Mouse (Mus musculus): Measurements from ENCODE around the gene Prr11. TPM values are rescaled to one million over a fixed set of nuclear protein-coding genes. Genes with fewer than 3 reads are reported as not detected.

Gene Prr11
- polyA plus RNA-seq (2012): 0.64 and 1.0 TPM in 2 replicates

- TF ChIP-seq GATA1 (IDR thresholded peaks at IDR 0.05; ENCODE audit: low read length): no peak
Observed at GRCm38 (mm10) chr11:87108409-87108754, at the start of gene Prr11. Prr11 (minus strand) TSS chr11:87108708.

- no peak for TF ChIP-seq GATA1 (IDR thresholded peaks at IDR 0.05; ENCODE audit: low read length)
Observed at GRCm38 (mm10) chr11:87158012-87158411, 49.5 kb upstream of the Prr11 start.

GRCm38 (mm10) chr11:87136233-87136632 is 27.7 kb upstream of the Prr11 start:
- no peak for TF ChIP-seq GATA1 (IDR thresholded peaks at IDR 0.05; ENCODE audit: low read length)

- TF ChIP-seq GATA1 (IDR thresholded peaks at IDR 0.05; ENCODE audit: low read length): no peak
Observed at GRCm38 (mm10) chr11:87126824-87127816, 18.6 kb upstream of the Prr11 start, which contains the start of gene Trim37. Trim37 (plus strand) TSS chr11:87127077.

- no peak for TF ChIP-seq GATA1 (IDR thresholded peaks at IDR 0.05; ENCODE audit: low read length)
Observed at GRCm38 (mm10) chr11:87126281-87126823, 17.8 kb upstream of the Prr11 start.

- TF ChIP-seq GATA1 (IDR thresholded peaks at IDR 0.05; ENCODE audit: low read length): no peak
Observed at GRCm38 (mm10) chr11:87125562-87125961, 17.1 kb upstream of the Prr11 start.

- TF ChIP-seq GATA1 (IDR thresholded peaks at IDR 0.05; ENCODE audit: low read length): no peak
Observed at GRCm38 (mm10) chr11:87121864-87122263, 13.4 kb upstream of the Prr11 start.

- no peak for TF ChIP-seq GATA1 (IDR thresholded peaks at IDR 0.05; ENCODE audit: low read length)
Observed at GRCm38 (mm10) chr11:87110172-87110909, 1.8 kb upstream of the Prr11 start.

GRCm38 (mm10) chr11:87109519-87110171 is 1.1 kb upstream of the Prr11 start:
- TF ChIP-seq GATA1 (IDR thresholded peaks at IDR 0.05; ENCODE audit: low read length): no peak

GRCm38 (mm10) chr11:87108755-87109518 is 429 bp upstream of the Prr11 start, which contains the start of gene Ska2:
Ska2 (plus strand) TSS chr11:87109234.
- no peak for TF ChIP-seq GATA1 (IDR thresholded peaks at IDR 0.05; ENCODE audit: low read length)

- no peak for TF ChIP-seq GATA1 (IDR thresholded peaks at IDR 0.05; ENCODE audit: low read length)
Observed at GRCm38 (mm10) chr11:87087142-87087541, 21.4 kb downstream of the Prr11 start.

GRCm38 (mm10) chr11:87086290-87086984 is 22.1 kb downstream of the Prr11 start, which contains the start of gene Smg8:
Smg8 (minus strand) TSS chr11:87086774.
- TF ChIP-seq GATA1 (IDR thresholded peaks at IDR 0.05; ENCODE audit: low read length): no peak

GRCm38 (mm10) chr11:87085461-87085860 is 23.0 kb downstream of the Prr11 start:
- no peak for TF ChIP-seq GATA1 (IDR thresholded peaks at IDR 0.05; ENCODE audit: low read length)

GRCm38 (mm10) chr11:87083712-87084111 is 24.8 kb downstream of the Prr11 start:
- TF ChIP-seq GATA1 (IDR thresholded peaks at IDR 0.05; ENCODE audit: low read length): no peak
